Mouse (Mus musculus) MEL (cell line): ENCODE measurements around the gene Gja1. TPM values are rescaled to one million over a fixed set of nuclear protein-coding genes. Genes with fewer than 3 reads are reported as not detected.

Experiments
- DNase-seq: peaks from one replicate; pipeline ENCODE4 v3.0.0; 2011; ENCODE audit warnings: low read depth, low spot score
- H3K27ac ChIP-seq: 2 replicates; pipeline ENCODE4 v1.5.1; 2012; ENCODE audit warnings: low read depth, mild to moderate bottlenecking, control low read depth, low read length, moderate library complexity; ENCODE audit not compliant: control insufficient read depth
- H3K27me3 ChIP-seq, 2 experiments: fragments of 150-350 bp in 1 of 2; sonication (generic) in 1 of 2; 2 replicates each; pipeline ENCODE4 v1.6.1; 2012; ENCODE audit warnings: low read length in 2 of 2, mild to moderate bottlenecking in 2 of 2, improper control_type of control experiment in 1 of 2, moderate library complexity in 1 of 2; ENCODE audit not compliant: insufficient read depth in 2 of 2, control insufficient read depth in 1 of 2
- H3K36me3 ChIP-seq, 2 experiments: 2 replicates each; pipeline ENCODE4 v1.6.1; 2012 to 2014; ENCODE audit warnings: low read length in 2 of 2, improper control_type of control experiment in 1 of 2, inconsistent platforms in 1 of 2, mild to moderate bottlenecking in 1 of 2; ENCODE audit not compliant: insufficient read depth in 2 of 2, control insufficient read depth in 1 of 2
- H3K4me1 ChIP-seq, 2 experiments: fragments of 150-350 bp in 1 of 2; sonication (generic) in 1 of 2; 2 replicates each; pipeline ENCODE4 v1.6.1; 2012; ENCODE audit warnings: low read length in 2 of 2, improper control_type of control experiment in 1 of 2, mild to moderate bottlenecking in 1 of 2; ENCODE audit not compliant: insufficient read depth in 2 of 2, control insufficient read depth in 1 of 2
- H3K4me3 ChIP-seq, 2 experiments: fragments of 150-350 bp in 1 of 2; sonication (generic) in 1 of 2; 2 replicates each; pipeline ENCODE4 v1.5.1; 2012; ENCODE audit warnings: low read depth in 2 of 2, low read length in 2 of 2, mild to moderate bottlenecking in 2 of 2, moderate library complexity in 2 of 2, control low read depth in 1 of 2, improper control_type of control experiment in 1 of 2; ENCODE audit not compliant: control insufficient read depth in 1 of 2, insufficient read depth in 1 of 2
- H3K79me2 ChIP-seq: 2 replicates; pipeline ENCODE4 v1.6.1; 2012; ENCODE audit warnings: mild to moderate bottlenecking, low read length, moderate library complexity; ENCODE audit not compliant: control insufficient read depth, poor library complexity, insufficient read depth
- H3K9ac ChIP-seq: 2 replicates; pipeline ENCODE4 v1.6.1; 2012; ENCODE audit warnings: low read depth, mild to moderate bottlenecking, control low read depth, low read length, moderate library complexity; ENCODE audit not compliant: control insufficient read depth, poor library complexity, severe bottlenecking
- H3K9me3 ChIP-seq: fragments of 150-350 bp; sonication (generic); replicated peaks from 2 replicates; pipeline ENCODE4 v1.6.1; 2012; ENCODE audit warnings: mild to moderate bottlenecking, low read length, improper control_type of control experiment, moderate library complexity; ENCODE audit not compliant: insufficient read depth
- BHLHE40 ChIP-seq: IDR thresholded peaks from 2 replicates; pipeline ENCODE4 v1.6.1; 2012; ENCODE audit warnings: low read depth, mild to moderate bottlenecking, inconsistent platforms, low read length, improper control_type of control experiment, borderline replicate concordance
- CHD1 ChIP-seq: IDR thresholded peaks from 2 replicates; pipeline ENCODE4 v1.6.1; 2012; ENCODE audit warnings: low read depth, mild to moderate bottlenecking, inconsistent platforms, low read length, improper control_type of control experiment
- CTCF ChIP-seq, 3 experiments: IDR thresholded peaks in 2 of 3; conservative IDR thresholded peaks in 1 of 3; 2 replicates each; pipeline ENCODE4 v1.5.1; 2011 to 2012; ENCODE audit warnings: low read length in 3 of 3, low read depth in 2 of 3, mild to moderate bottlenecking in 2 of 3, improper control_type of control experiment in 1 of 3, inconsistent platforms in 1 of 3, mixed read lengths in 1 of 3, moderate library complexity in 1 of 3; ENCODE audit not compliant: control insufficient read depth in 1 of 3, insufficient read depth in 1 of 3, poor library complexity in 1 of 3, severe bottlenecking in 1 of 3
- E2F4 ChIP-seq: IDR thresholded peaks from 2 replicates; pipeline ENCODE4 v1.6.1; 2011; ENCODE audit warnings: low read depth, low read length, improper control_type of control experiment, borderline replicate concordance
- ELF1 ChIP-seq: IDR thresholded peaks from 2 replicates; pipeline ENCODE4 v1.6.1; 2014; ENCODE audit warnings: low read depth, mild to moderate bottlenecking, inconsistent platforms, low read length, improper control_type of control experiment, moderate library complexity
- ETS1 ChIP-seq: IDR thresholded peaks from 2 replicates; pipeline ENCODE4 v1.6.1; 2012; ENCODE audit warnings: low read depth, mild to moderate bottlenecking, inconsistent platforms, low read length, improper control_type of control experiment, moderate library complexity
- GABPA ChIP-seq: IDR thresholded peaks from 2 replicates; pipeline ENCODE4 v1.6.1; 2012; ENCODE audit warnings: low read depth, mild to moderate bottlenecking, inconsistent platforms, low read length, improper control_type of control experiment, moderate library complexity
- GATA1 ChIP-seq: IDR thresholded peaks from 2 replicates; pipeline ENCODE4 v1.6.1; 2011; ENCODE audit warnings: low read depth, low read length, improper control_type of control experiment
- HCFC1 ChIP-seq: IDR thresholded peaks from 2 replicates; pipeline ENCODE4 v1.6.1; 2012; ENCODE audit warnings: low read depth, mild to moderate bottlenecking, inconsistent platforms, low read length, improper control_type of control experiment, moderate library complexity
- MAFK ChIP-seq: IDR thresholded peaks from 2 replicates; pipeline ENCODE4 v1.6.1; 2011; ENCODE audit warnings: low read depth, mild to moderate bottlenecking, low read length, improper control_type of control experiment, borderline replicate concordance
- MAZ ChIP-seq: IDR thresholded peaks from 2 replicates; pipeline ENCODE4 v1.6.1; 2012; ENCODE audit warnings: low read depth, mild to moderate bottlenecking, inconsistent platforms, low read length, improper control_type of control experiment
- MYC ChIP-seq: IDR thresholded peaks from 2 replicates; pipeline ENCODE4 v1.6.1; 2011; ENCODE audit warnings: low read depth, mild to moderate bottlenecking, low read length, improper control_type of control experiment, moderate library complexity
- POLR2AphosphoS5 ChIP-seq: IDR thresholded peaks from 2 replicates; pipeline ENCODE4 v1.6.1; 2012; ENCODE audit warnings: low read depth, borderline replicate concordance, mild to moderate bottlenecking, inconsistent platforms, low read length, moderate library complexity, mixed read lengths
- RAD21 ChIP-seq: IDR thresholded peaks from 2 replicates; pipeline ENCODE4 v1.6.1; 2011; ENCODE audit warnings: mild to moderate bottlenecking, low read depth, low read length, improper control_type of control experiment
- SIN3A ChIP-seq: IDR thresholded peaks from 2 replicates; pipeline ENCODE4 v1.6.1; 2012; ENCODE audit warnings: low read length, improper control_type of control experiment, inconsistent platforms
- SMC3 ChIP-seq: IDR thresholded peaks from 2 replicates; pipeline ENCODE4 v1.6.1; 2011; ENCODE audit warnings: low read depth, low read length, improper control_type of control experiment
- TAL1 ChIP-seq: IDR thresholded peaks from 2 replicates; pipeline ENCODE4 v1.6.1; 2012; ENCODE audit warnings: mild to moderate bottlenecking, inconsistent platforms, low read length, moderate library complexity, mixed read lengths
- TBP ChIP-seq: IDR thresholded peaks from 2 replicates; pipeline ENCODE4 v1.8.0; 2011; ENCODE audit warnings: low read depth, low read length, improper control_type of control experiment
- ZMIZ1 ChIP-seq: IDR thresholded peaks from 2 replicates; pipeline ENCODE4 v1.6.1; 2012; ENCODE audit warnings: low read depth, mild to moderate bottlenecking, inconsistent platforms, low read length, improper control_type of control experiment, moderate library complexity
- ZNF384 ChIP-seq: IDR thresholded peaks from 2 replicates; pipeline ENCODE4 v1.6.1; 2012; ENCODE audit warnings: low read depth, mild to moderate bottlenecking, inconsistent platforms, low read length, improper control_type of control experiment
- polyA plus RNA-seq, 2 experiments: library from polyadenylated mRNA; stranded (reverse) in 1 of 2; unstranded in 1 of 2; fragments of >175 nt in 1 of 2; fragments of >200 nt in 1 of 2; gene quantifications; 2 replicates each; pipeline versions ENCODE4 v1.2.1 to v1.2.4; 2012; ENCODE audit warnings: low replicate concordance in 2 of 2, low read depth in 1 of 2; ENCODE audit not compliant: insufficient read length in 2 of 2, insufficient read depth in 1 of 2, missing spikeins in 1 of 2
- total RNA-seq: library from RNA; depleted of rRNA; stranded (reverse); fragments of 300-350 nt; gene quantifications from 2 replicates; pipeline ENCODE4 v1.2.3, GENCODE M21; 2012

Gja1 gene
- total and polyA plus RNA-seq, 3 experiments = not detected

- H3K27ac ChIP-seq = no peak overlapping the region
- no peaks in the 10 kb centered on the region for H3K27me3 ChIP-seq
- no peaks in the 10 kb centered on the region for H3K4me1 ChIP-seq
- no peaks in the 10 kb centered on the region for H3K36me3 ChIP-seq
- H3K9ac ChIP-seq = no peak overlapping the region
- H3K79me2 ChIP-seq = no peaks in the 10 kb centered on the region
- no peak overlapping the region for H3K4me3 ChIP-seq
- TF ChIP-seq SMC3 = no peak
- no peak for TF ChIP-seq MAZ
- no peak for TF ChIP-seq SIN3A
- no peak for TF ChIP-seq RAD21
- TF ChIP-seq GATA1 = no peak
- no peak for TF ChIP-seq ELF1
- no peak for TF ChIP-seq CHD1
- no peak for TF ChIP-seq ETS1
- TF ChIP-seq TAL1 = no peak
- TF ChIP-seq E2F4 = no peak
- no peak for TF ChIP-seq MYC
- no peak for TF ChIP-seq HCFC1
- no peak for TF ChIP-seq CTCF (IDR thresholded peaks at IDR 0.05 in 2 of 3, conservative IDR thresholded peaks at IDR 0.05 in 1 of 3; ENCODE audit: control insufficient read depth in 1 of 3, insufficient read depth in 1 of 3, low read depth in 2 of 3, low read length in 3 of 3, poor library complexity in 1 of 3, severe bottlenecking in 1 of 3)
- TF ChIP-seq GABPA = no peak
- TF ChIP-seq POLR2AphosphoS5 = no peak
- no peak for TF ChIP-seq BHLHE40
- TF ChIP-seq ZMIZ1 = no peak
- no peak for DNase-seq
- H3K9me3 ChIP-seq = no peaks in the 10 kb centered on the region
Measured at GRCm38 (mm10) chr10:56360472-56360871, 16.7 kb upstream of the Gja1 start.

GRCm38 (mm10) chr10:56369073-56369472, 8.1 kb upstream of the Gja1 start:
- no peaks in the 10 kb centered on the region for H3K27me3 ChIP-seq
- H3K79me2 ChIP-seq = no peaks in the 10 kb centered on the region
- H3K36me3 ChIP-seq = no peaks in the 10 kb centered on the region
- no peak overlapping the region for H3K27ac ChIP-seq
- TF ChIP-seq TAL1 (no peak), MAFK (no peak), TBP (no peak), RAD21 (peak; percentile 15; the same call in 1 of the 2 replicates), ZNF384 (no peak), CTCF (IDR thresholded peaks at IDR 0.05 in 2 of 3, conservative IDR thresholded peaks at IDR 0.05 in 1 of 3; ENCODE audit: control insufficient read depth in 1 of 3, insufficient read depth in 1 of 3, low read depth in 2 of 3, low read length in 3 of 3, poor library complexity in 1 of 3, severe bottlenecking in 1 of 3) (peak in 2 of 3 experiments; percentile 33 to 60; a peak in 4 of 6 replicates)
- no peak overlapping the region for H3K9ac ChIP-seq
- no peak overlapping the region for H3K4me3 ChIP-seq
- no peaks in the 10 kb centered on the region for H3K9me3 ChIP-seq
- peak; percentile 9 for DNase-seq
- H3K4me1 ChIP-seq = no peaks in the 10 kb centered on the region
